Mouse (Mus musculus) right cerebral cortex, postnatal 25 days (tissue): ENCODE results near the gene Fgfr2.
"Not testable (repeated sequence)": the region's sequence is repeated elsewhere in the genome, so short reads cannot be mapped to it uniquely, and the experiment has no call there.

Source experiments
- DNase-seq: peaks from one replicate; pipeline ENCODE4 v3.0.0; 2022

Fgfr2 gene

DNA sequence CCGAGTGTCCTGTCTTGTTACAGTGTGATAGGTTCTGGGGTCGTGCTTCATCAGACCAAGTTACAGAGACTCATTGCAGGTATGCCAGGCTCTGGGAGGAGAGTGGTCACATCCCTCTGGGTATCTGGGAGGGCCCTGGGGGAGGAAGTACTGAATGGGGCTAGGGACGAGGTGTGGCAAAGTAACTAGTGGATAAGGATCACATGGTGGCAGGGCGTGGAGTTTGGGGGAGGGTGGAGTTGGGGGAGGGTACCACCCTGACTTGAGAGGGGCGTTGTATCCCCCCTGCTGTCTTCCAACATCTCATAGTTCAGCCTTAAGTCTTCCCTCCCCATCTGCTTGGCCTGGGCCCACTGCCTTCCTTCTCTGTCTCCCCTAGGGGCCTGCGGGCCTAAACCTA is 443.6 kb downstream of the Fgfr2 start:
- DNase-seq = no peak

DNA sequence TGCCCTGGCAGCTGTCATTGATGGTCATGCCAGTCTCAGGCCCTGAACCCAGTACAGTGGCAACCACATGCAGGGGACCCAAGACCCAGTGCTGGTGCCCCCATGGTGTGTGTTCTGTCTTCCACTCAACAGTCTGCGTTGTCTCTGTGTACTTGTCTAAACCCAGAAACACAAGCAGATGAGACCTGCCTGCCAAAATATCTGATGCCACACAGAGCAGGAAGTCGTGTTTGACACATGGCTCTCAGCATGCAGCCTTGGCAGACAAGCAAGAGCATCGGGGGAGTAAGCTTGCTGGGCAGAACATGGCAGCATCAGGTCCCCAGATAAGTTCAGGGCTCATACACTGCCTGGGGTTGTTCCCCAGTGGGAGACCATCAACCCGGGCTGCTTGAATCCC is 444.0 kb downstream of the Fgfr2 start:
- DNase-seq = no peak

- DNase-seq = no peak
Measured at GRCm38 (mm10) chr7:132675922-132676321, 447.2 kb downstream of the Fgfr2 start.

GRCm38 (mm10) chr7:132673931-132674755 is 449.0 kb downstream of the Fgfr2 start:
- no peak for DNase-seq

GRCm38 (mm10) chr7:132672481-132672959 is 450.6 kb downstream of the Fgfr2 start:
- DNase-seq = no peak

- DNase-seq = no peak
Measured at GRCm38 (mm10) chr7:132670863-132671165, 452.3 kb downstream of the Fgfr2 start.

- no peak for DNase-seq
Measured at GRCm38 (mm10) chr7:132669999-132670862, 452.9 kb downstream of the Fgfr2 start.

DNA sequence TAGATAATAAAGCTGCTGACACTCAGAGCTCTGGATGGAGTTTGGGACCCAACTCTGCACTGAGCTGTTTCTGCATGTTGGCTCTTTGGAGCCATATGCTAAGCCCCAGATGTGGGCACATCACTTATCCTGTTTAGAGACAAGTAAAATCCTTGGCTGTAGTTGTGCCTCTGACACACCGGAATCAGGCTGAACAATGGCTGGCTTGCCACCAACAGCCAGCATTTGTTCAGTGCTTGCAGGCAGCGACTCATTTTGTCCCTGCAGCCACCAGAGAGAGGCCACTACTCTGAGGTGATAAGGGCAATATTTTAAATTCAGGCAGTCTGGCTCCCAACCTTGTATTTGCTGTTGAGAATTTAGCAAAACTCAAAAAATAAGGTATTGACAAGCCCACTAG is 454.5 kb downstream of the Fgfr2 start:
- DNase-seq = no peak

- DNase-seq = no peak
Measured at GRCm38 (mm10) chr7:132666516-132666915, 456.6 kb downstream of the Fgfr2 start.

DNA sequence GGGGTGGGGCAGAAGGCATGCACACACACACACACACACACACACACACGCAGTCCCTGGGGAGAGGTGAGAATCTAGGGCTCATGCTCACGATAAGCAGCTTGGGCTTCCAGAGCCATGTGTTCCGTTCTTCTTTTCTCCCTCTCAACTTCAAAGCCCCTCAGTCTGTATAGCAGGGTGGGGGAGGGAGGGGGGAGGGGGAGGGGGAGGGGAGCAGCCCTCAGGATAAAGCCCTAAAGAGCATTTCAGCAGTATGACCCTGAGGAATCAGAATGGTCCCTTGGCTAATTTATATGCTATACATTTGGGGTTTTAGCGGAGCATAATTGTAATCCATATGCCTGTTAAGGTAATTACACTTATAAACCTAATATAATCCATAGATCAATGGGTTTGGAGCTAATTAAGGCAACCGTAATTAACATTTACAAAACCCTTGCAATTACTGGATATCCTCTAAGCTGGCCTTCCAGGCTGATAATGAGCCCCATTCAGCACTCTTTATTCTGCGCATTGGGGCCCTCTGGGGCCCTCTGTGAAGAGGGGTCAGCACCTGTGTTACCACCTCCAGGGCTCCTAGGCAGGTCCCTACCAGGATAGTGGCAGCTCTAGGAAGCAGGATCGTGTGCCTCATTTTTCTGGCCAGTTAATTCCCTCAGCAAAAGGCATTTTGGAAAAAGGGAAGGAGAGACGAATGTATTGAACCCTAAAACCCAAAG is 457.3 kb downstream of the Fgfr2 start:
- no peak for DNase-seq

DNA sequence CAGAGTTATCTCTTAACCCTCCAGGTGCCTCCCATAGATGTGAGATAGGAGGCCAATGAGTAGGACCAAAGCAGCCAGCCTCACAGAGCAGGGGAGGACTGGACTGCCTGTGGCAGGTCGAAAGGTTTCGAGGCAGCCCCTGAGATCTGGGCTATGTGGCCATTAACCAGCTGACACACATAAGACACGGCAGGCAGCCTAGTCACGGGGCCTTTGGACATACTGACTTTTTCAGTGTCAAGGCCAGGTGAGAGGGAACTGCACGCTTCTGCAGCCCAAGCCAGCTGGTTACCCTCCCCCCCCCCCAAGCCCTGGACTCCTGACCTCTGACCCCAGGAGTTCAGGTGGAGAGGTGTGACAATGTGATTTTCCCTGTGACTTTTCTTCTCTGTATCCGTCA is 458.3 kb downstream of the Fgfr2 start:
- DNase-seq = no peak

DNA sequence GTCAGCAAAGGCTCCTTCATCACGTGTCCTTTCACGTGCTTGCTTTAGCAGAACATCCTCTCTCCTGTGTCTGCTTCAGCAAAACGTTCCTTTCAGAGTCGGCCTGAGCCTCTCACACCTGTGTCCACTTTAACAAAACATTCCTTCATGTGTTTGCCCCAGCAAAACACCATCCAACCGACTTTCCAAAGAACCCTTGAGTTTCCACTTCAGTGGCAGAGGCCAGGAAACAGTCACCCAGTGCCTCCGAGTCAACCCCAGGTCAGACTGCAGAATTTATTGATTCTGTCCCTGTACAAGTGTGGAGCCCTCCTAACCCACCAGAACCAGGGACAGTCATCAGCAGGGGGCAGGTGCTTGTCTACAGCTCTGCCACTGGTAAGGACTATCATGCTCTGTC is 460.3 kb downstream of the Fgfr2 start:
- not testable (repeated sequence) for DNase-seq

GRCm38 (mm10) chr7:132659633-132660032 is 463.5 kb downstream of the Fgfr2 start:
- no peak for DNase-seq

DNA sequence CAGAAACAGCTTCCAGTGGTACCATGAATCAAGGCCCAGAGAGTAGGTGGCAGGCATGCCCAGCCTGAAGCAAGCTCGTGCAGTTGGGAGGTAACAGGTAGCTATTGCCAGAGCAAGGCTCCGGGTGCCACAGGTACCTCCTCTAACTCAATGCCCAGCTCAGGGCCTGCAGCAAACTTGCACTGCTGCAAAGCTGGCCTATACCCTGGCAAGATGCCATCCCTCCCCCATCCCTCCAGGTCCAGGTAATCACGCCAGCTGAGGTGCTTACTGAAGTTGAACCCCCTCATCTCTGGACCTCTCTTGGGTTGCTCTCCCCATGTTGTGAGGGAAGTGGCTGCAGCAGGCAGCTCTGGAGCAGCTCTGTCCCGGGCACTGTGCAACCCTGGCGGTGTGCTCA is 464.5 kb downstream of the Fgfr2 start:
- no peak for DNase-seq

DNA sequence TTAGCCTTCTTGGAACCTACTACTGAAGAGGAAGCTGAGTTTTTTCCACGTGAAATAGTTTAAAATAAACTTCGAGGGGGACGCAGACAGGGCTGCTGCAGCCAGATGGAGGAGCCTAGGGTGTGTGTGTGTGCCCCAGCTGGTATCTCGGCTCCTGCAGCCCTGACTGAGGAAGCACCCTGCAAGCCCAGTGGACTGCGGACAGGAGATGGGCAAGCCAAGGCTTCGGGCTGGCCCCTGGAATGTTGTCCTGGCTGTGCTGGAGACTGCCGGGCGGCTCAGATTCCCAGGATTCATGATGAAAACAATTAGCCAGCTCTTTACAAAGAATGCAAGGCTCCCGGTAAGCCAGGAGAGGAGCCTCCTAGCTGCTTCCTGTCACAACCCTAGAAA is 465.1 kb downstream of the Fgfr2 start:
- no peak for DNase-seq

DNA sequence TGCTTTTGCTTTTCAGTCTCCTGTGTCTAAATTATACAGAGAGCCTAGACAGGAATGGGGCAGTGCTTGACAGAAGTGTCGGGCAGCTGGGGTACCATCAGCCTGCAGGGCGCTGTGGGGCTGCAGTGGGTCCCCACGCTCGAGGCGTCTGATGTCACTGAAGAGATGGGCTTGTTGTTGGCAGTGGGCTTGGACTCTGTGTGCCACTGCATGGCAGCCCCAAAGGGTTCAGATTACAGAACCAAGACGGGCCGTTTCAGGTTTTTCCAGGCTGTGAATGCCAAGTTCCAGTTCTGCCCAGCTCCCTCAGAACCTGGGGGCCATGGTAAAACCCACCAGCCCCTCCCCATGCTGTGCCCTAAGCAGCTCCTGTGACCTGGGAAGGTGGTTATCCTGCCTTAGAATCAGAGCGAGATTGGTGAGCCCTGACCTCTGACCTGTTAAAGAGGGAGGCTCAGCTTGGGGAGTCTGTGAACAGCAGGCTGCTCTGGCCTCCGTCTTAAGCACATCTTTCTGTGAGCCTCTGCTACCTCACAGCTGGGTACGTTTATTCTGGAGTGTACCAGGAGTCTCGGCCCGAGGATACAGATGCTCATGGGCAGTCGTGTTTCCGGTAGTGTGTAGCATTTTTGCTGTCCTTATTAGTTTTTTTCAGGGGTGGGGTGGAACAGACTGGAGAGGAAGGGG is 465.6 kb downstream of the Fgfr2 start:
- no peak for DNase-seq

- peak; percentile 76 for DNase-seq
Measured at GRCm38 (mm10) chr7:132656548-132656947, 466.6 kb downstream of the Fgfr2 start.

DNA sequence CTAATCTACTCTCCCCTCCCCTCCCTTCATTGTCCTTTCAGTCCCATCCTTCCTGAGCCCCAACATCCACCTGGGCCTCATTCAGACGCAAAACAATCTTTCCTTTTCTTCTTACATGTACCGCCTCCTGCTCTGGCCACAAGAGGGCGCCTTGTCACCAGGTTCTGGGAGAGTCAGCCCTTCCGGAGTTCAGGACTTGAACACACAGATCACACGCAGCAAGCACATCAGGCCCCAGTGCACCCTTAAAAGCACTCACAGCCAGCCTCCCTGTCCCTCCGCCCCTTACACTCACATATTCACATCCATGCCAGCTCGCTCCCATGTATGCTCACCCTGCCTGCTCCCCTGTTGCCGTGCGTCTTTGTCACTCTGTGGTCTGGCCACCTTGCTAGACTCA is 467.1 kb downstream of the Fgfr2 start:
- DNase-seq = peak; percentile 83

- DNase-seq = no peak
Measured at GRCm38 (mm10) chr7:132654412-132654811, 468.7 kb downstream of the Fgfr2 start.

DNA sequence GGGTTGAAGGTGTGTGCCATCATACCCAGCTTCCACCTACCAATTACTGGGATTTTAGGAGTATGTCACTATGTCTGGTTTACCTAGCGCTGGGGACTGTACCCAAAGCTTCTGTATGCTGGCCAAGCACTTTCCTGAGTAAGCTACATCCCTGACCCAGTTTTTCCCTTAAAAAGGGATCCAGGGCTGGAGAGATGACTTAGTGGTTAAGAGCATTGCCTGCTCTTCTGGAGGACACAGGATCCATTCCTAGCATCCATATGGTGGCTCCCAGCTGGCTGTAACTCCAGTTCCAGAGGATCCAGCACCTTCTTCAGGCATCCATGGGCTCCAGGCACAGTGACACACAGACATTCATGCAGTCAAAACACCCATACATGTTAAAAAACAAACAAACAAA is 476.6 kb downstream of the Fgfr2 start:
- DNase-seq = no peak

- DNase-seq = no peak
Measured at GRCm38 (mm10) chr7:132644605-132645279, 478.4 kb downstream of the Fgfr2 start.

- no peak for DNase-seq
Measured at GRCm38 (mm10) chr7:132641606-132642005, 481.5 kb downstream of the Fgfr2 start.
